Mouse (Mus musculus) ES-CJ7 (cell line): ENCODE results near the gene Mrpl41.
"Not testable (repeated sequence)": the region's sequence is repeated elsewhere in the genome, so short reads cannot be mapped to it uniquely, and the experiment has no call there.

Experiments used
- DNase-seq: peaks from one replicate; pipeline ENCODE4 v3.0.0; 2011; ENCODE audit warnings: low read depth, low spot score

Gene Mrpl41

GRCm38 (mm10) chr2:24974906-24975703 is at the start of gene Mrpl41:
TSS of gene Mrpl41 (minus strand) at chr2:24975098.
- peak; percentile 93 for DNase-seq

- peak; percentile 45 for DNase-seq
Observed at GRCm38 (mm10) chr2:25022678-25023077, 47.8 kb upstream of the Mrpl41 start.

GRCm38 (mm10) chr2:25008250-25008649 is 33.4 kb upstream of the Mrpl41 start:
- DNase-seq, result peak; percentile 23

GRCm38 (mm10) chr2:25006767-25007166 is 31.9 kb upstream of the Mrpl41 start:
- no peak for DNase-seq

GRCm38 (mm10) chr2:25003946-25004786 is 29.3 kb upstream of the Mrpl41 start:
- DNase-seq, result no peak

GRCm38 (mm10) chr2:25000544-25001235 is 25.8 kb upstream of the Mrpl41 start:
- DNase-seq, result peak; percentile 53

GRCm38 (mm10) chr2:24996471-24996870 is 21.6 kb upstream of the Mrpl41 start:
- DNase-seq, result no peak

- no peak for DNase-seq
Observed at GRCm38 (mm10) chr2:24995332-24995731, 20.4 kb upstream of the Mrpl41 start.

GRCm38 (mm10) chr2:24987762-24988161 is 12.9 kb upstream of the Mrpl41 start:
- DNase-seq, result peak; percentile 50

- DNase-seq, result no peak
Observed at GRCm38 (mm10) chr2:24976960-24977359, 2.1 kb upstream of the Mrpl41 start.

GRCm38 (mm10) chr2:24975704-24976297 is 903 bp upstream of the Mrpl41 start, which contains the start of gene Pnpla7:
TSS of gene Pnpla7 (plus strand) at chr2:24976033.
- DNase-seq, result peak; percentile 83

- DNase-seq, result not testable (repeated sequence)
Observed at GRCm38 (mm10) chr2:24974452-24974851, 446 bp downstream of the Mrpl41 start.

GRCm38 (mm10) chr2:24970386-24970785 is 4.5 kb downstream of the Mrpl41 start:
- DNase-seq, result no peak

GRCm38 (mm10) chr2:24962304-24963000 is 12.4 kb downstream of the Mrpl41 start, which contains the start of gene Dph7:
TSS of gene Dph7 (plus strand) at chr2:24962400.
- peak; percentile 90 for DNase-seq

- peak; percentile 46 for DNase-seq
Observed at GRCm38 (mm10) chr2:24960910-24961309, 14.0 kb downstream of the Mrpl41 start.

GRCm38 (mm10) chr2:24952537-24953055 is 22.3 kb downstream of the Mrpl41 start:
- no peak for DNase-seq

GRCm38 (mm10) chr2:24950189-24950535 is 24.7 kb downstream of the Mrpl41 start:
- no peak for DNase-seq

- DNase-seq, result peak; percentile 95
Observed at GRCm38 (mm10) chr2:24949421-24950188, 25.3 kb downstream of the Mrpl41 start, which contains the start of gene Zmynd19. TSS of gene Zmynd19 (plus strand) at chr2:24949792.

GRCm38 (mm10) chr2:24944304-24944703 is 30.6 kb downstream of the Mrpl41 start:
- peak; percentile 63 for DNase-seq

GRCm38 (mm10) chr2:24942092-24942491 is 32.8 kb downstream of the Mrpl41 start:
- no peak for DNase-seq
